Mouse (Mus musculus) urinary bladder, postnatal 4 days (tissue): ENCODE data around the gene Mbd3.
A peak's percentile ranks its signal among the peaks of the same experiment; 100 is the strongest.

ENCODE experiments used
- DNase-seq, 2 experiments: peaks; one replicate each; pipeline ENCODE4 v3.0.0; 2021 to 2022; ENCODE audit warnings: low spot score in 2 of 2

Mbd3 gene

GRCm38 (mm10) chr10:80399191-80399972, at the start of gene Mbd3:
Gene Mbd3, minus strand, starts transcription at chr10:80399550.
- DNase-seq = peak; percentile 99 to 100

- DNase-seq = peak; percentile 64 to 76
Observed at GRCm38 (mm10) chr10:80445898-80446601, 46.7 kb upstream of the Mbd3 start.

GRCm38 (mm10) chr10:80445052-80445451, 45.7 kb upstream of the Mbd3 start:
- DNase-seq = no peak

GRCm38 (mm10) chr10:80444339-80445045, 45.1 kb upstream of the Mbd3 start:
- peak in 1 of 2 experiments; percentile 53 for DNase-seq

- no peak for DNase-seq
Observed at GRCm38 (mm10) chr10:80443575-80444278, 44.4 kb upstream of the Mbd3 start.

GRCm38 (mm10) chr10:80442989-80443388, 43.6 kb upstream of the Mbd3 start:
- DNase-seq = no peak

- no peak for DNase-seq
Observed at GRCm38 (mm10) chr10:80441598-80441997, 42.2 kb upstream of the Mbd3 start.

- DNase-seq = no peak
Observed at GRCm38 (mm10) chr10:80440031-80440430, 40.7 kb upstream of the Mbd3 start.

GRCm38 (mm10) chr10:80437973-80438372, 38.6 kb upstream of the Mbd3 start:
- DNase-seq = peak in 1 of 2 experiments; percentile 52

GRCm38 (mm10) chr10:80436276-80436675, 36.9 kb upstream of the Mbd3 start:
- peak; percentile 63 to 71 for DNase-seq

GRCm38 (mm10) chr10:80435764-80436163, 36.4 kb upstream of the Mbd3 start:
- peak in 1 of 2 experiments; percentile 45 for DNase-seq

GRCm38 (mm10) chr10:80434823-80435222, 35.5 kb upstream of the Mbd3 start:
- no peak for DNase-seq

GRCm38 (mm10) chr10:80434233-80434592, 34.9 kb upstream of the Mbd3 start:
- no peak for DNase-seq

- peak; percentile 93 to 96 for DNase-seq
Observed at GRCm38 (mm10) chr10:80433513-80434232, 34.3 kb upstream of the Mbd3 start, which contains the start of gene Tcf3. Gene Tcf3, minus strand, starts transcription at chr10:80433647.

GRCm38 (mm10) chr10:80432936-80433512, 33.7 kb upstream of the Mbd3 start:
- DNase-seq = no peak

GRCm38 (mm10) chr10:80432387-80432785, 33.0 kb upstream of the Mbd3 start:
- no peak for DNase-seq

- no peak for DNase-seq
Observed at GRCm38 (mm10) chr10:80431570-80432386, 32.4 kb upstream of the Mbd3 start.

- no peak for DNase-seq
Observed at GRCm38 (mm10) chr10:80430375-80430980, 31.1 kb upstream of the Mbd3 start.

GRCm38 (mm10) chr10:80429800-80430199, 30.4 kb upstream of the Mbd3 start:
- no peak for DNase-seq
